Mouse (Mus musculus): ENCODE measurements at regions not wholly inside any gene's neighbourhood (a gene's known extent, or its start where the extent isn't known, plus 50 kb on each side); places are given as distances from the start of the nearest gene placed in this dataset.

DNA sequence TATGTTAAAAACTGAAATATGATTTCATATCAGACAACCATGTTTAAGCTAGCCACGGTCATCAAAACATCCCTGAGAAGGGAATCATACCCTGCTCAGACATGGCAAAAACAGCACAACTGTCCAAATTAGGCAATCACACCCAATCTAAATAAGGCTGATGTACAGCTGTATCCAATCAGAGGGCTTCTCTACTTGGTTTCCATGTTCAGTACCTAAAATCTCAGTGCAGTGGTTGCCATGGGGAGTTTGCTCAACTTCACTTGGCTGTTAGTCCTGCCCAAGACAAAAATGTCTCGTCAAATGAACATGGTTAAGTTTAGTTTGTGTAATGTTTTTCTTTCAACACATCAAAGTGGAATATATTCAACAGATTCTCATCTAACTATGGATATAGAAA lies 987.0 kb downstream of the Cdh9 start:
- H3K9ac ChIP-seq = no peak overlapping the region
- no peaks in the 10 kb centered on the region for H3K36me3 ChIP-seq
- WGBS = 93% methylated on average over 2 of the region's 2 CpGs
- ATAC-seq (ENCODE audit: low FRiP score, low read depth) = no peak
- H3K4me2 ChIP-seq = no peak overlapping the region
- H3K27me3 ChIP-seq = no peaks in the 10 kb centered on the region
- H3K4me1 ChIP-seq (replicated peaks) = no peaks in the 10 kb centered on the region
- no peak overlapping the region for H3K4me3 ChIP-seq
- H3K27ac ChIP-seq (replicated peaks) = no peak overlapping the region
- no peaks in the 10 kb centered on the region for H3K9me3 ChIP-seq

DNA sequence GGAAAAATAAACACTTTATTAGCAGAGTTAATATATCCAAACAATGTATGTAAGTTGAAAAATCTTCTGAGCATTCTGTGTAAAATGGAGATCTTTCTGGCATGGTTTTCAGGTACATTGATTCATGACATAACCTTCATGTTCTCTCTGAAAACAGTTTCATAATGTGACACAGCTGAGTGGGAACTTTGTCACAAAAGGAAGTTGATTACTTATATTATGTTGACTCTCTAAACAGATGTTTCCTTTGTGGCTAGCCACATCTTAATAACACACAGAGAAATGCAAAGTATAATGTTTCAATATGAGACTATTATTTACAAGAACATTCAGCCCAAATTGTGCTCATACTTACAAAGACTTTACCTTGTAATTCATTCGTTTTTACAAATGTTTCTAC lies 1002.1 kb downstream of the Cdh9 start:
- Histone ChIP-seq H3K36me3 (no peaks in the 10 kb centered on the region), H3K27me3 (no peaks in the 10 kb centered on the region), H3K9ac (no peak overlapping the region), H3K4me2 (no peak overlapping the region), H3K4me3 (no peak overlapping the region), H3K9me3 (no peaks in the 10 kb centered on the region), H3K4me1 (replicated peaks) (no peaks in the 10 kb centered on the region), H3K27ac (replicated peaks) (no peak overlapping the region)
- WGBS = 39% methylated on average over 1 of the region's 1 CpGs
- no peak for ATAC-seq (ENCODE audit: low FRiP score, low read depth)

DNA sequence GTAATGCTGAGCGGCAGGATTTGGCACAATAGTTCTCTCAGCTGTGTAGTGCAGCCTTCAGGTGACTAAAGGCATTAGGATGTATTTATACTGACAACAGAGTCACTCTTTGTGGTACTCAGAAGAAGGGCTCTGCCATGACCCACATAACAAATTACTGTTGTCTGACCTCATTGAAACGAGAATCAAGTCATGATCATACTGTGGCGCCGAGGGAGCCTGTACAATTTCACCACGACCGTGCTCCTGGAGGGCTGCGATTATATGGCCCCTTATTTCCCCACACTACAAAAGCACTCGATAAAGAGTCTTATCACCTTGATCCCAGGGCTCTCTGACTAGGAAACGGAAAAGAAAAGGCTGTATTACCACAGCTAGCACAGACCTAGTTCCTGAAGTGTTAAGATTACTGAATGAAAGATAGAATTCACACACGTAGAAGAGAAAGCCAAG lies 1041.7 kb downstream of the Cdh9 start:
- Histone ChIP-seq H3K27ac (replicated peaks) (no peak overlapping the region), H3K9ac (no peak overlapping the region), H3K4me3 (no peak overlapping the region), H3K27me3 (no peaks in the 10 kb centered on the region), H3K9me3 (no peaks in the 10 kb centered on the region), H3K4me1 (replicated peaks) (no peaks in the 10 kb centered on the region), H3K4me2 (no peak overlapping the region), H3K36me3 (no peaks in the 10 kb centered on the region)
- 54% methylated on average over 10 of the region's 10 CpGs for WGBS
- 0 out of 2 replicates have a peak, but pooled peaks have one; percentile 19 for ATAC-seq (ENCODE audit: low FRiP score, low read depth)

DNA sequence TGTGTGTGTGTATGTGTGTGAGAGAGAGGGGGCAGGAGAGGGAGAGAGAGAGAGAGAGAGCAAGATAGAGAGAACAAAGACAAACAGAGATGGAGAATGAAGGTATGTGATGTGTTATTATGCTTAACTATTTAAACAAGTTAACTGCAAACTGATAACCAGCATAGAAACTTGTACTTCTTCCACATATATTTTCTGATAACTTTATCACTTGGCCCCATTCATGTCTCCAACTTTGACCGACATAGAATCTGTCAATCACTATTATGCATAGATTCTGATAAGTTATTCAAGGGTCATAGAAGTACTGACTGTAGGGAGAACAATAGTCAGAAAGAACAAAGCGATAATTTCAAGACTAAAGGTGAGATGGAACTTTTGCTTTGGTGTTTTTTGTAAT lies 1039.0 kb upstream of the Cdh10 start:
- H3K27me3 ChIP-seq = no peaks in the 10 kb centered on the region
- 84% methylated on average over 2 of the region's 2 CpGs for WGBS
- no peak overlapping the region for H3K4me2 ChIP-seq
- H3K4me1 ChIP-seq (replicated peaks) = no peaks in the 10 kb centered on the region
- no peaks in the 10 kb centered on the region for H3K36me3 ChIP-seq
- H3K9me3 ChIP-seq = no peaks in the 10 kb centered on the region
- no peak overlapping the region for H3K9ac ChIP-seq
- ATAC-seq (ENCODE audit: low FRiP score, low read depth) = no peak
- H3K4me3 ChIP-seq = no peak overlapping the region
- H3K27ac ChIP-seq (replicated peaks) = no peak overlapping the region

DNA sequence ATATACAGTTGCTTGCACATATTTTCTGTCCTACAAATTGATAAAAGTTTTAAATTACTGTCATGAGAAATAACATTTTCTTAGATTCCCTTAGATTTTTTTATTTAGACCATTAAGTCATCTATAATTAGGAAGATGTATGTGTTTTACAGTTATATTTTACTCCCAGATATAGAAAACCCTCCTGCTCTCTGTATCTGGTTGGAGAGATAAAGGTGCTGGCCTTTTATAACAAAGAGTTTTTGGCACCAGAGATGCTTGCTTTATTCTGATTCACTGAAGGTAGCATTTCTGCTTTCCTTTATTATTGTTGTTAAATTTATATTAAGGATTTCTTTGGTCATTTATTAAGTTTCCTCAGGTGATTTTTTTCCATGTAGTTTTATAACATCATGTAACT lies 1035.4 kb upstream of the Cdh10 start:
- Histone ChIP-seq H3K9ac (no peak overlapping the region), H3K36me3 (no peaks in the 10 kb centered on the region), H3K4me3 (no peak overlapping the region), H3K27ac (replicated peaks) (no peak overlapping the region), H3K4me2 (no peak overlapping the region), H3K4me1 (replicated peaks) (no peaks in the 10 kb centered on the region), H3K27me3 (no peaks in the 10 kb centered on the region), H3K9me3 (no peaks in the 10 kb centered on the region)
- no peak for ATAC-seq (ENCODE audit: low FRiP score, low read depth)

DNA sequence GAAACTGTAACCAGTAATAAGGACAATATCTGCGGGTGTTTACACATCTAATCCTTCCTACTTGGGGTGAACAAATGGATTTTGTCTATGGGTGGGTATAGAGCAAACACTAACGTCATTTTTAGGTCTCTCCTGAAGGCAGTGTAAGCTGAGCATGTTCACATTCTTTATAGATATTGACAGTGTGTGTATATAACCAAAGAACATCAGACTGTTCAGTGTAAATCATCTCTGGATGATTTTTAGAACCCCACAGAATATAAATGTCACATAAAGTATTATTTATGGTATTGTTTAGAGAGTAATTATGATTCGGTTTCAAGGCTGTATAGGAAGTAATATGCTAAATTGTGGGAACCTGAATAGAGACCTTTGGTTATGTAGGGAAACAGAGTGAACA lies 1021.2 kb upstream of the Cdh10 start:
- H3K4me2 ChIP-seq = no peak overlapping the region
- ATAC-seq (ENCODE audit: low FRiP score, low read depth) = no peak
- H3K4me1 ChIP-seq (replicated peaks) = no peaks in the 10 kb centered on the region
- WGBS = 73% methylated on average over 3 of the region's 3 CpGs
- H3K4me3 ChIP-seq = no peak overlapping the region
- H3K36me3 ChIP-seq = no peaks in the 10 kb centered on the region
- no peaks in the 10 kb centered on the region for H3K9me3 ChIP-seq
- no peak overlapping the region for H3K9ac ChIP-seq
- no peaks in the 10 kb centered on the region for H3K27me3 ChIP-seq
- no peak overlapping the region for H3K27ac ChIP-seq (replicated peaks)

DNA sequence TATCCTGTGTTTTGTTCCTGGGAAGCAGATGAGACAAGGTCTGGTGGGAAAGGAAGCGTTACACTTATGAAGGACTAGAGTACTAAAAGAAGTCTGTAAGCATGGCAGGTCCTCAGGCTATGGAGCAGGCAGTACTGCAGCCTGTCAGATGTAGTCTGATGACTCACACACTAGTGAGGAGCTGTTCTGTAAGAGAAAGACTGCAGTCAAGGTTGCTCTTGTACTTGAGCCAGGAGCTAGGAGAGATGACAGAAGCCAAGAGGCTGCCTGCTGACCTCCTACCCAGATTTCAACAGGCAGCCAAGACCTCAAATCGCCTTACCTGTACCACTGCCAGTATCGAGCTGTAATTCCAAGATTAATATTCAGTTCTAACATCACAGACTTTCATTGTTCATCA lies 1017.3 kb upstream of the Cdh10 start:
- Histone ChIP-seq H3K4me3 (no peak overlapping the region), H3K27ac (replicated peaks) (no peak overlapping the region), H3K4me2 (no peak overlapping the region), H3K27me3 (no peaks in the 10 kb centered on the region), H3K4me1 (replicated peaks) (no peaks in the 10 kb centered on the region), H3K36me3 (no peaks in the 10 kb centered on the region), H3K9ac (no peak overlapping the region), H3K9me3 (no peaks in the 10 kb centered on the region)
- 66% methylated on average over 3 of the region's 3 CpGs for WGBS
- ATAC-seq (ENCODE audit: low FRiP score, low read depth) = 0 out of 2 replicates have a peak, but pooled peaks have one; percentile 38

DNA sequence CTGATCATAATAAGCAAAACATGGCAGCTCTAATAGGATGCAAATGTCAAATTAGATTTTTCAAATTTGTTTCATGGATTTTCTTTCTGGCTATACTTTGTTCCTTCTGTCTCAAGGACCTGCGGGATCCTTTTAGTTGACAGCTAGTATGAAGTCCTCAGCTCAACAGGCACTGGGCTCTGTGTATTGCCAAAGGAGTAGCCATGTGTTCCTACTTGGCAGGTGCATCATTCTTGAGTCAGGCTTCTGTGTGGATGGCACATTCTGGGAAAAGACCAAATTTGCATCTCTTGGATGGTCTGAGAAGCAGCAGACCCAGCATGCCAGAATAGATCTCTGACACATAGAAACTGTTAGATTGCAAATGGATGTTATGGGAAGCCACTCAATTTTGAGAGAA lies 1015.6 kb upstream of the Cdh10 start:
- no peaks in the 10 kb centered on the region for H3K9me3 ChIP-seq
- H3K4me1 ChIP-seq (replicated peaks) = no peaks in the 10 kb centered on the region
- peak; percentile 30; the same call in 1 of the 2 replicates for ATAC-seq (ENCODE audit: low FRiP score, low read depth)
- H3K27ac ChIP-seq (replicated peaks) = no peak overlapping the region
- H3K9ac ChIP-seq = no peak overlapping the region
- 83% methylated on average over 1 of the region's 1 CpGs for WGBS
- no peaks in the 10 kb centered on the region for H3K36me3 ChIP-seq
- no peak overlapping the region for H3K4me3 ChIP-seq
- no peaks in the 10 kb centered on the region for H3K27me3 ChIP-seq
- H3K4me2 ChIP-seq = no peak overlapping the region

DNA sequence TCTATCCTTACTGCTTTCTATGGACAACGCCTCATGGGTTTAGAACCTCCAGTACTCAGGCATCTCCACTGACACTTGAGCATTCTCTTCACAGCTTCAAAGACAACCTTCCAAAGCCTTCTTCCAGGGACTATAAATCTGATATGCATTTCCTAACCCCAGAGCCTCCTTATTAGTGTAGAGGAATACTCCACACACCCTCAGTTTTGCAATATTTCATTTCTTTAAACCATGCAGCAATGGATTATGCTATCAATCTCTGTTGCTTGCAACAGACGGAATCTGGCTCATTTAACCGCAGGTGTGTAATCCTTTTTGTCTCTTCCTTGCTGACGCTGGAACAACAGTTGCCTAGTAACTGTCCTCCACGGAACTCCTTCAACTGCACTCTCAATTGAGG lies 988.4 kb upstream of the Cdh10 start:
- H3K4me1 ChIP-seq (replicated peaks) = no peaks in the 10 kb centered on the region
- H3K4me2 ChIP-seq = no peak overlapping the region
- ATAC-seq (ENCODE audit: low FRiP score, low read depth) = no peak
- no peak overlapping the region for H3K9ac ChIP-seq
- no peaks in the 10 kb centered on the region for H3K36me3 ChIP-seq
- H3K27me3 ChIP-seq = no peaks in the 10 kb centered on the region
- no peak overlapping the region for H3K4me3 ChIP-seq
- no peaks in the 10 kb centered on the region for H3K9me3 ChIP-seq
- no peak overlapping the region for H3K27ac ChIP-seq (replicated peaks)
- WGBS = 79% methylated on average over 5 of the region's 5 CpGs

DNA sequence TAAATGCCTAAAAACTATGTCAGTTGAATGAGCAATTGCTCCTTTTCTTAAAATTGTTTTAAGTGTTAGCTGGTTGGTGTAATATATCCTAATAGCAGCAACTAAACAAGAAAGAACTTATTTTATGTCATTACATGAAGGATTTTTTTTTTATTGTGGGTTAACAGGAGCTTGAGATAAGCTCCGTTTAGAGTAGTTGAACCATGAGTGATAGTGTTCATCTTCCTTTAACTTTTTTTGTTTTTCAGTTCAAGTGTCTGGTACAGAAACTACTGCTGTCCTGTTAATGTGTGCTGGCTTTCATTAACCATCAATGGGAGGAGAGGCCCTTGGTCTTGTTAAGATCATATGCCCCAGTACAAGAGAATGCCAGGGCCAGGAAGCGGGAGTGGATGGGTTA lies 986.8 kb upstream of the Cdh10 start:
- no peaks in the 10 kb centered on the region for H3K9me3 ChIP-seq
- WGBS = 91% methylated on average over 2 of the region's 2 CpGs
- H3K4me1 ChIP-seq (replicated peaks) = no peaks in the 10 kb centered on the region
- no peak for ATAC-seq (ENCODE audit: low FRiP score, low read depth)
- no peak overlapping the region for H3K27ac ChIP-seq (replicated peaks)
- no peak overlapping the region for H3K9ac ChIP-seq
- no peaks in the 10 kb centered on the region for H3K27me3 ChIP-seq
- no peak overlapping the region for H3K4me3 ChIP-seq
- H3K36me3 ChIP-seq = no peaks in the 10 kb centered on the region
- H3K4me2 ChIP-seq = no peak overlapping the region

DNA sequence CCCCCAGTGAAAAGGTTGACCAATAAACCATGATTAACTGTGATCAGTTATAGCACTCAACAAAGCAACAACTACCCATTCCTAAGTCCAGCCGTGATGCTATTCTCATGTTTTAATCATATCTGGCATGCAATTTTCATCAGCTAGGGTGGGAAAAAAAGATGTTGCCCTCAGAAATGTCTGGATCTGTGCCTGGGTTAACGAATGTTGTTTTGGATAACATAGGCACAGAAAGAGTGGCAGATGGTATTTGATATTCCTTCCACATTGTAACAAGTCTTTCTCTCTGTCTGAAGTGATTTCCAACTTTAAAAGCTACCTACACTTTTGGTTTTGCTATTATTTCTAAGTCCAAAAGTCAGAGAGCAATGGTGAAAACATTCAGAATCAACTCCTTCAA lies 938.6 kb upstream of the Cdh10 start:
- Histone ChIP-seq H3K27me3 (no peaks in the 10 kb centered on the region), H3K4me2 (no peak overlapping the region), H3K4me1 (replicated peaks) (no peaks in the 10 kb centered on the region), H3K36me3 (no peaks in the 10 kb centered on the region), H3K4me3 (no peak overlapping the region), H3K9me3 (no peaks in the 10 kb centered on the region), H3K27ac (replicated peaks) (no peak overlapping the region), H3K9ac (no peak overlapping the region)
- WGBS = 87% methylated on average over 2 of the region's 2 CpGs
- no peak for ATAC-seq (ENCODE audit: low FRiP score, low read depth)

DNA sequence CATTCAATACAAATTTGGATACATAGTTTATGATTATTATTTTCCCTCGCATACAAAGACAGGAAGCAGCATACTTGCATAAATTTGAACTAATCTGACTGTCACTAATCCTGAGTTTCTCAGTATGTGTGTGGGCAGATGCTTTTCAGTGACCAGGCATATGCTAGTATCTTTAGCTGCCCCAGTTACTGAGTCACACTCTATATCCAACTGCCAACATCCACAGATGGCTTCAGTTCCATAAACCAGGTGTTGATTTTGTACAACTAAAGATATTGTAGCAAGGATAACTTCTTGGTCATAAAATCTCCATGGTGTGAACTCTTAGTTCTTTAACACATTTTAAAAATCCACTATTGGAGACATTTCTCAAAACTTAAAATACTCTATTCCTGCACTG lies 929.4 kb upstream of the Cdh10 start:
- Histone ChIP-seq H3K4me1 (replicated peaks) (no peaks in the 10 kb centered on the region), H3K4me3 (no peak overlapping the region)
- 89% methylated on average over 1 of the region's 1 CpGs for WGBS

DNA sequence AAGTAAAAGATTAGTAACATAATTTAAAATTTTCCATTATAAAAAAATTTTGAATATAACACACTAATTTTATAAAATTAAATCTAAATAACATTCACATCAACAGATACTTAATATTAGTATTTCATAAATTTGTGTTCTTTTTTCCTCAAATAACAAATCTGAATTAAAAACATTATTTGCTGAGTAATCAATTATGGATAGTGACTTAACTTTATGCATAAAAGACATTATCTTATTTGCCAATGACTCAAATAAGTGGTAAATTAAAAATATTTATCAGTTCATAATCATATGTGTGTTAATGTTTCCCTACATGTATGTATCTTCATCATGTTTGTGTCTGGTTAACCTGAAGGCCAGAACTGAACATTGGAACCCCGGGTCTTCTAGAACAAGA lies 918.7 kb upstream of the Cdh10 start:
- WGBS = 98% methylated on average over 1 of the region's 1 CpGs
- Histone ChIP-seq H3K4me1 (replicated peaks) (no peaks in the 10 kb centered on the region), H3K4me3 (no peak overlapping the region), H3K9me3 (no peaks in the 10 kb centered on the region), H3K36me3 (no peaks in the 10 kb centered on the region), H3K27ac (replicated peaks) (no peak overlapping the region), H3K27me3 (no peaks in the 10 kb centered on the region), H3K9ac (no peak overlapping the region), H3K4me2 (no peak overlapping the region)
- ATAC-seq (ENCODE audit: low FRiP score, low read depth) = no peak

More for the DNA sequence above, 929.4 kb upstream of the Cdh10 start:
- no peak for ATAC-seq (ENCODE audit: low FRiP score, low read depth)
- H3K36me3 ChIP-seq = no peaks in the 10 kb centered on the region
- H3K27me3 ChIP-seq = no peaks in the 10 kb centered on the region
- H3K9me3 ChIP-seq = no peaks in the 10 kb centered on the region
- H3K4me2 ChIP-seq = no peak overlapping the region
- no peak overlapping the region for H3K27ac ChIP-seq (replicated peaks)
- H3K9ac ChIP-seq = no peak overlapping the region

Measured in hindbrain, embryonic 15.5 days (tissue).